Mouse (Mus musculus) lung, adult 2 months (tissue): Measurements from ENCODE around the gene Chd2.

Source experiments
- CTCF ChIP-seq: fragments of 200-500 bp; IDR thresholded peaks from 2 replicates; pipeline ENCODE4 v1.5.1; 2011; ENCODE audit warnings: mild to moderate bottlenecking, low read length, control low read depth; ENCODE audit not compliant: insufficient read depth
- POLR2A ChIP-seq: fragments of 200-500 bp; IDR thresholded peaks from 2 replicates; pipeline ENCODE4 v1.6.1; 2011; ENCODE audit warnings: low read depth, mild to moderate bottlenecking, control low read depth, low read length, borderline replicate concordance; ENCODE audit errors: extremely low read depth

DNA sequence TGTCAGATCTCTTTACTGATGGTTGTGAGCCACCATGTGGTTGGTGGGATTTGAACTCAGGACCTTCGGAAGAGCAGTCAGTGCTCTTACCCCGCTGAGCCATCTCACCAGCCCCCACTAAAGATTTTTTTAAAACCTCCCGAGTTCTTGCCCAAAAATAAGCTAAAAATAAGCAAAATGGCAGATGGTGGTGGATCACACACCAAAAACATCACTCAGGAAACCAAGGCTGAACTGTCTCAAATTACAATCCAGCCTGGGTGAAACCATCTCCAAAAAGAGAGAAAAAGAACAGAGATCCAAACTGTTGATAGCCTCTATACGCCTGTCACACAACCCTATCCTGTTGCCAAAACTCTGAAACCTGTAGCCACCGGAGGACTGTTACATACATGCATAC, 11.5 kb downstream of the Chd2 start:
- no peak for TF ChIP-seq POLR2A
- no peak for TF ChIP-seq CTCF
